Comparison of ENCODE assay signal across 8 mouse cellular contexts in genomic region chr5:23711671-23712129, GRCm38 (mm10). TPM values are rescaled to one million over a fixed set of nuclear protein-coding genes. Genes with fewer than 3 reads are reported as not detected.
DNase-seq lines count a peak whose midpoint lies in the region; ATAC-seq and TF ChIP-seq lines count a peak whose summit lies in the region.
"Not testable (repeated sequence)": the region's sequence is repeated elsewhere in the genome, so short reads cannot be mapped to it uniquely, and the experiment has no call there.

No protein-coding gene starts in this region.

- in situ Hi-C loops in CH12.LX (cut with MboI; ENCODE audit: low pct_ligation_motif_present, low pct_unique_long_range_greater_than_20kb, low sequenced_read_pairs), result loop anchor here (5.0 to 10.0 kb wide), 2 partner anchors 36 to 197 kb away; no protein-coding TSS in a partner anchor

- peak in 1 of 2 experiments; percentile 59; a peak in 2 of 4 replicates for TF ChIP-seq CTCF in CH12.LX (conservative IDR thresholded peaks at IDR 0.05 in 1 of 2, IDR thresholded peaks at IDR 0.05 in 1 of 2; ENCODE audit: low read depth in 2 of 2, low read length in 2 of 2)
- not testable (repeated sequence) for TF ChIP-seq CTCF in small intestine, adult 2 months (IDR thresholded peaks at IDR 0.05; ENCODE audit: extremely low read depth, insufficient read length, insufficient replicate concordance, low read depth, low read length)

- H3K4me1 ChIP-seq in CH12.LX (ENCODE audit: control insufficient read depth in 1 of 2, insufficient read depth in 2 of 2), result peaks cover 5 to 11% of the 10 kb centered on the region in 2 experiments
- H3K4me1 ChIP-seq in brown adipose tissue, adult 24 weeks (ENCODE audit: control insufficient read depth, insufficient read depth, insufficient read length, low read length); forebrain, embryonic 13.5 days; limb, embryonic 14.5 days (ENCODE audit: control insufficient read depth, insufficient read depth, low read length); small intestine, adult 2 months (ENCODE audit: control insufficient read depth, insufficient read depth, insufficient read length, low read length): not testable (repeated sequence)
- H3K4me1 ChIP-seq in midbrain, embryonic 10.5 days, result peaks cover 15% of the 10 kb centered on the region

- peak overlapping the region; percentile 73 to 96 (median 87) for H3K4me3 ChIP-seq in CH12.LX (replicated peaks in 1 of 3; ENCODE audit: low read depth in 2 of 3, low read length in 2 of 3, poor library complexity in 1 of 3)
- peak overlapping the region; percentile 72 for H3K4me3 ChIP-seq in brown adipose tissue, adult 24 weeks (ENCODE audit: insufficient read depth, low read depth, low read length)
- peak overlapping the region; percentile 70 for H3K4me3 ChIP-seq in forebrain, embryonic 13.5 days
- H3K4me3 ChIP-seq in limb, embryonic 14.5 days (replicated peaks; ENCODE audit: low read length), result peak overlapping the region; percentile 68
- H3K4me3 ChIP-seq in midbrain, embryonic 10.5 days, result peak overlapping the region; percentile 76
- peak overlapping the region; percentile 96 for H3K4me3 ChIP-seq in small intestine, adult 2 months (ENCODE audit: low read depth, low read length)

- ATAC-seq in forebrain, embryonic 13.5 days; limb, embryonic 14.5 days (ENCODE audit: low FRiP score, low read depth): not testable (repeated sequence)

- 54% methylated on average over 6 of the region's 6 CpGs for WGBS in forebrain, embryonic 13.5 days
- 61% methylated on average over 6 of the region's 6 CpGs for WGBS in limb, embryonic 14.5 days
- 72% methylated on average over 6 of the region's 6 CpGs for WGBS in midbrain, embryonic 10.5 days
- 18% methylated on average over 6 of the region's 6 CpGs for WGBS in small intestine, adult 2 months

- dilution Hi-C loops in CH12.LX (cut with MboI; ENCODE audit: extremely low pct_ligation_motif_present, extremely low pct_unique_long_range_greater_than_20kb, low sequenced_read_pairs), result not testable (repeated sequence)

- TF ChIP-seq EP300 in CH12.LX (IDR thresholded peaks at IDR 0.05; ENCODE audit: low read length), result not testable (repeated sequence)

- peak overlapping the region; percentile 63 for H3K4me2 ChIP-seq in CH12.LX (ENCODE audit: insufficient read depth, low read depth, poor library complexity, severe bottlenecking)
- peak overlapping the region; percentile 76 for H3K4me2 ChIP-seq in forebrain, embryonic 13.5 days
- H3K4me2 ChIP-seq in limb, embryonic 14.5 days (replicated peaks; ENCODE audit: low read depth, low read length, severe bottlenecking), result peak overlapping the region; percentile 71

- TF ChIP-seq POLR2A in CH12.LX (IDR thresholded peaks at IDR 0.05; ENCODE audit: low read depth, low read length); limb, embryonic 14.5 days (IDR thresholded peaks at IDR 0.05; ENCODE audit: borderline replicate concordance, extremely low read depth, insufficient read depth, insufficient read length); small intestine, adult 2 months (IDR thresholded peaks at IDR 0.05; ENCODE audit: low read depth, low read length): not testable (repeated sequence)

- peaks cover 28 to 33% of the 10 kb centered on the region in 2 experiments for H3K36me3 ChIP-seq in CH12.LX (replicated peaks in 1 of 2; ENCODE audit: control insufficient read depth in 1 of 2, insufficient read depth in 1 of 2, low read length in 1 of 2)
- H3K36me3 ChIP-seq in forebrain, embryonic 13.5 days (ENCODE audit: poor library complexity, severe bottlenecking), result peaks cover 41% of the 10 kb centered on the region
- peaks cover 30% of the 10 kb centered on the region for H3K36me3 ChIP-seq in limb, embryonic 14.5 days (ENCODE audit: control insufficient read depth, insufficient read depth, low read length)
- H3K36me3 ChIP-seq in midbrain, embryonic 10.5 days, result peaks cover 45% of the 10 kb centered on the region
- H3K36me3 ChIP-seq in small intestine, adult 2 months (ENCODE audit: control insufficient read depth, insufficient read depth, low read length), result peaks cover 16% of the 10 kb centered on the region

- H3K9me3 ChIP-seq in CH12.LX (replicated peaks; ENCODE audit: low read length), result peaks cover 20% of the 10 kb centered on the region
- peaks cover 24% of the 10 kb centered on the region for H3K9me3 ChIP-seq in forebrain, embryonic 13.5 days (replicated peaks)
- H3K9me3 ChIP-seq in limb, embryonic 14.5 days (ENCODE audit: control insufficient read depth, low read length), result peaks cover 27% of the 10 kb centered on the region
- H3K9me3 ChIP-seq in midbrain, embryonic 10.5 days (replicated peaks), result peaks cover 44% of the 10 kb centered on the region

- H3K27me3 ChIP-seq in CH12.LX (replicated peaks); forebrain, embryonic 13.5 days; limb, embryonic 14.5 days (ENCODE audit: control insufficient read depth, insufficient read depth, low read length); midbrain, embryonic 10.5 days (ENCODE audit: low read depth, poor library complexity, severe bottlenecking); small intestine, adult 2 months (ENCODE audit: control insufficient read depth, insufficient read depth, low read length): not testable (repeated sequence)

- TF ChIP-seq RAD21 in CH12.LX (IDR thresholded peaks at IDR 0.05; ENCODE audit: low read depth, low read length), result not testable (repeated sequence)

- peaks cover 14% of the 10 kb centered on the region for H3K79me2 ChIP-seq in CH12.LX (replicated peaks; ENCODE audit: control insufficient read depth, extremely low read depth, insufficient read depth, poor library complexity, severe bottlenecking)

- peak overlapping the region; percentile 48; the same call in 1 of the 2 replicates for H3K27ac ChIP-seq in CH12.LX (ENCODE audit: insufficient read depth, low read depth)
- 0 out of 2 replicates have a peak overlapping the region, but pooled peaks have one; percentile 38 for H3K27ac ChIP-seq in brown adipose tissue, adult 24 weeks (replicated peaks; ENCODE audit: low read depth, low read length)
- not testable (repeated sequence) for H3K27ac ChIP-seq in forebrain, embryonic 13.5 days; small intestine, adult 2 months (ENCODE audit: insufficient read depth, low read depth, low read length)
- 0 out of 2 replicates have a peak overlapping the region, but pooled peaks have one; percentile 68 for H3K27ac ChIP-seq in limb, embryonic 14.5 days (replicated peaks; ENCODE audit: low read depth, low read length)
- peak overlapping the region; percentile 91 for H3K27ac ChIP-seq in midbrain, embryonic 10.5 days (replicated peaks)

- peak overlapping the region; percentile 91 for H3K9ac ChIP-seq in CH12.LX (ENCODE audit: insufficient read depth, low read depth)
- H3K9ac ChIP-seq in forebrain, embryonic 13.5 days, result peak overlapping the region; percentile 69
- peak overlapping the region; percentile 77 for H3K9ac ChIP-seq in limb, embryonic 14.5 days (ENCODE audit: low read depth, low read length, severe bottlenecking)

- DNase-seq in CH12.LX (ENCODE audit: extremely low read depth); limb, embryonic 14.5 days (ENCODE audit: low spot score); midbrain, embryonic 10.5 days (ENCODE audit: low spot score): not testable (repeated sequence)
- peak; percentile 17 for DNase-seq in heart, postnatal 4 days
- peak; percentile 26 for DNase-seq in kidney, postnatal 10 days

TF ChIP-seq in CH12.LX, 34 proteins besides CTCF, POLR2A, EP300 and RAD21:
- peak; percentile 71; the same call in 1 of the 2 replicates for TF ChIP-seq MYC (IDR thresholded peaks at IDR 0.05; ENCODE audit: low read depth, low read length)

RNA-seq across cellular contexts. Expression of gene Srpk2, which starts 27.3 kb away (rescaled TPM):
- total RNA-seq in CH12.LX (2012; rRNA removed) (17.4 and 20.6 TPM in 2 replicates), CH12.LX (2014; rRNA removed) (23.3 and 25.4 TPM in 2 replicates)
- 31.1 and 31.2 TPM in 2 replicates for polyA plus RNA-seq in CH12.LX (2012; ENCODE audit: insufficient read length, low read depth)
- polyA plus RNA-seq in brown adipose tissue, adult 24 weeks (2012; ENCODE audit: insufficient read depth, insufficient read length, missing spikeins), result 16.7 and 17.0 TPM in 2 replicates
- 89.5 and 92.8 TPM in 2 replicates for polyA plus RNA-seq in forebrain, embryonic 13.5 days (2015; fragmentation: Nextera tagmentation; extraction: Ambion mirVana)
- 10 to 100 TPM; 61.5 to 68.3 TPM for total RNA-seq in heart, postnatal 4 days (2021)
- polyA plus RNA-seq in limb, embryonic 14.5 days (2012; rRNA removed), result 39.9 and 44.1 TPM in 2 replicates
- 60.8 and 70.8 TPM in 2 replicates for polyA plus RNA-seq in limb, embryonic 14.5 days (2014; fragmentation: Nextera tagmentation; extraction: Ambion mirVana)
- polyA plus RNA-seq in midbrain, embryonic 10.5 days (2016; fragmentation: Nextera tagmentation; extraction: Ambion mirVana), result 47.9 and 58.8 TPM in 2 replicates
- polyA plus RNA-seq in small intestine, adult 2 months (2012; rRNA removed), result 0.61 and 0.91 TPM in 2 replicates
